Mouse (Mus musculus): Measurements from ENCODE around the gene Ell2.
"Not testable (repeated sequence)": the region's sequence is repeated elsewhere in the genome, so short reads cannot be mapped to it uniquely, and the experiment has no call there.

The Ell2 gene

DNA sequence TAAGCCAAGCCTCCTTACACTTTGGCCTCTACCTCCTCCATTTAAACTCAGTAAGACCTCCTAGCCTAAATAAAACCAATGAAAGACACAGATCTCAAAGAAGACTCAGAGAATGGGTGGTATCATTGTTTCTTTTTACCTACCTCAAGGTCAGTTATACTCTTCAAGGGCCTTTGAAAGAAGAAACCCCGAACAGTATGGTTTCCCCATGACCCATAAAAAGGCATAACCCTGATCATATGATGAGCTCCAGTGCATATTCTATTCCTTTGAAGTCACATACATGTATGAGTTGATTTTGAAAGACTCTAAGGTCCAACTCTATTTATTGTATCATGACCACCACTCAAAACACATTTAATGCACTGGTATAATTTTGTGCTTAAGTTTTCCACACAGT, at the start of gene Ell2:
Gene Ell2 (plus strand): TSS at position 301 of the 400 bp plus-strand sequence.
- no peak for DNase-seq

DNA sequence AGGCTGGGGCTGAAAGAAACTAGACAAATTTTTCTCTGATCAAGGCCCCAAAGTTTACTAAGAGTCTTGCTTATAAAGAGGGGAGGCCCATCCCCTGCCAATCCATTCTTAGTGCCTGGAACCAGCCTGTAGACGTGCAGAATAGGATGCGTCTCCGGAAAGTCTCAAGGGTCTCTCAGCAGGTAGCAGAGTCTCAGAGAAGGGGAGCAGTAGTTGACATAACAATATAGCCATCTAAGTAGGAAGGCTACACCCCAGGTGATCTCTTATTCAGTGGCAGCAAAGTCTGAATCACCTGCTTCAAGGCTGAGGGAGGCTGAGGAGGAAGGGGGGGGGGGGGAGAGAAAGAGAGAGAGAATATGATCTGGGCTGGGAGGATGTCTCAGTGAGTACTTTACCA, 21.1 kb upstream of the Ell2 start:
- DNase-seq = no peak

DNA sequence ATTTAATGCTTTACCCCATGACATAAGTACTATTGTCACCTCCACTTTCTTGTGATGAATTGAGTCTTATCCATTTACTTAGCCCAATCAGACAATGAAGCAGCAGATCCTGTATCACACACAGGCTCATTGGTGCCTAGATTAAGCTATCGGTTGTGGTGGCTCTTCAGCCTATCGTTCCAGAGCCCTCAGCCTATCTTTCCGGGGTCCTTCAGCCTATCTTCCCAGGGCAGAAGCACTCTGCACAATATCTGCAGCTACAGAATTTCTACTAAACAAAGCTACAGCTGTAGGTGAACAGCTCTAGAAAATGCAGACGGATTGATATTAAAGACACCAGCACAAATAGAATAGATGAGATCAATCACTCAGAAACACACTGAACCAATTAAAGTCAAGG, 19.6 kb upstream of the Ell2 start:
- no peak for DNase-seq

DNA sequence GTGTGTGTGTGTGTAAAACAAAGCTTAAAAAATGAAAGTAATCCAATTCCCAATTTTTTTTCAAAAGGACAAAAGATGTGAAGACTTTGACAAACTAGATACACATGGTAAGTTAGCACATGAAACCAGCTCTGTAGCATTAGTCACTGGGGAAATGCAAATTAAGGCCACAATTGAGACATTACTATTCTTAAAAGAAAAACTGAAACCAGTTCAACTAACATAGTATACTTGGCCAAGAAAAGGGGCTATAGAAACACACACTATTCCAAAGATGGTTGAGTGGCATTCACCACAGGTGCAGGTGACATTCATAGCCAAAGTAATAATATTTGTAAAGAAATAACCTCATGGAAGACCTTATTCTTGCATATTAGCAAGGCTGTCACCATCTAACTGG, 14.9 kb upstream of the Ell2 start:
- DNase-seq = no peak

DNA sequence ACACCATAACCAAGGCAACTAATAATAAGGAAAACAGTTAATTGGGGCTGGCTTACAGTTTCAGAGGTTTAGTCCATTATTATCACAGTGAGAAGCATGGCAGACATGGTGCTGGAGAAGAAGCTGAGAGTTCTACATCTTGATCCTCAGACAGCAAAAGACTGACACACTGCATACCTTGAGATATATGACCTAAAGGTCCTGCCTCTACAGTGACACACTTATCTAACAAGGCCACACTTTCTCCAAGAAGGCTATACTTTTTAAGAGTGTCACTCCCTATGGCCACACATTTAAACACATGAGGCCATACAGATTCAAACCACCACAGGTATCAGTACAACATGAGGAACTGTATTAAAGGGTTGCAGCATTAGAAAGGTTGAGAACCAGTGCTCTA, 13.5 kb upstream of the Ell2 start:
- DNase-seq = no peak

DNA sequence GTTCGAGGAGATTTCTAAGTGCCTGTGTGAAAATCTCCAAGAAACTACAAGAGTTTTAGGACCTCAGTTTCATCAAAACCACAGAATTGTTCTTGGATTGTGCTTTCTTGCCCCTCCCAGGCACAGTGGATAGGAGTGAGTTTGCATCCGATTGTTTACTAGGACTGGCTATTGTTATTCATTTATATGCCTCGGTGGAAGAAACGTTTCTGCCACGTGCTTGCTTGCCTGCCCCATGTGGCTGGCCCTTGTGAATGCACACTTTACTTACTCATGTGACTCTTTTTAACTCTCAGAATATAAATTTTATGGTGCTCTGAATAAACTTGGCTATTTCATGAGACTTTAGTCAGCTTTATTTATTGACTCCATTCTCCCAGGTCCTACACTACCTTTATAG, 3.7 kb upstream of the Ell2 start:
- DNase-seq = no peak

DNA sequence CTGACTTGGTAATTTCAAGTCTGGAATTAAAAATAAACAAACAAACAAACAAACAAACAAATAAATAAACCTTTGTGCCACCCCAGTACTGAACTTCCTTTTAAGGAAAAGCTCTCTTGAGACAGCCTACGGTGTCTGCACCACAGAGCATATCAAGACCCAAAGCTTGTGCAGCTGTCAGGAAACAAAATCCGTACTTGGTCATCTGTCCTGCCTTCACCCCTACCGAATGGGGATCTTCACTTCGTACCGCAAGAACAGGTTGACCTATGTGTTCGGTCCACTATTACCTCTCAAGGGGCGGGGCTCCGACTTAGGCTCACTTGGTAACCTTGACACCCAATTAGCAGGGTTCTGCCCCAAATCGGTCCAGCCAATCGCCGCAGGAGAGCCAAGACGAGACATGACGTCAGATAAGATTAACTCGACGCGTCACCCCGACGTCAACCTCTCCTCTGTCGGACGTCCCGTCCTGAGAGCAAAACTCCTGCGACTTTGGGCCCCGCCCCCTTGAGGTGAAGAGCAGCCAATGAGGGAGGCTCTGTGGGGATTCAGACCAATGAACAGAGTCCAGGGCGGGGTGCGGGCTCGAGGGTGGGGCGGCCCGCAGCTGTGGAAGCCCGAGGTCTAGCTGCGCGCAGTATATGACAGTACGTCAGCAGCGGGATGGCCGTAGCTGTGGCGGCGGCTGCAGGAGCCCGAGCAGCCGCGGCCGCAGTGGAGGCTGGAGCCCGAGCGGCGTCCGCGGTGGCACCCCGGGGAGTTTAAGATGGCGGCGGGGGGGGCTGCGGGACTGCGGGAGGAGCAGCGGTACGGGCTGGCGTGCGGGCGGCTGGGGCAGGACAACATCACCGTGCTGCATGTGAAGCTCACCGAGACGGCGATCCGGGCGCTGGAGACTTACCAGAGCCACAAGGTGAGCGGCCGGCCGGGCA, 592 bp downstream of the Ell2 start:
- DNase-seq = peak; percentile 99

DNA sequence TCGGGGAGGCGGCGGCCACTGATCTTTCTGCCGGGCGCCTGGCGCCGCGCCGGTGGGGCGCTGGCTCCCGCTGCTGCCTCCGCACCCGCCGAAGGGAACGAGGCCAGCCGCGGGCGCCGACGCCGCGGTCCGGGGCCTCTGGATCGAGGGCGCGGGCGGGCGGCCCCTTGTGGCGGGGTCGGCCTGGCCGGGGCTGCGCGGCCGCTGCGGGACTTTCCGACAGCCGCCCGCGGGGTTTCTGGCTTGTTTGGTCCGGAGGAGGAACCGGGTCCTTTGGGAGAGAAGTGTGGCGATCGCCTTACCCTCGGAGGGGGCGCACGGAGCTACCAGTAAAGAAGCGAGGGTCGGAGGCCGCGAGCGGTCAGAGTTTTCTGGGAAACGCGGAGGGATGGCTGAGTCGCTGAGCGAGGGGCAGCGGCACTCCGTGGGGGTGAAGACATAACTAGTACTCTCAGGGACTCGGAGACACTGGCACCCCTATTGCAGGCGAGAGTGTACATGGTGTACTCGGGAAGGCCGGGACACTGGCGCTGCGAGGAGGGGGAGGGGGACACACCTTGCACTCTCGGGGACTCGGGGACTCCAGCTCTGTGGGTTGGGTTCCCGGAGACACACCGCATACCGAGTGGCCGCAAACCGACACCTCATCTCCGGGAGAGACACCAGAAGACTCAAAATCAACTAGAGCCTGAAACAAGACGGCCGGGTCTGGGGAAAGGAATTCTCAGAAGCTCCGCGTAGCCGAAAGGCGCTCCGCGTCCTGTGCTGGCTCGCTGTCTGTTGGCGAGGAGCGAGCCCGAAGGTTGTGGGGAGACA, 1.5 kb downstream of the Ell2 start:
- peak; percentile 51 for DNase-seq

DNA sequence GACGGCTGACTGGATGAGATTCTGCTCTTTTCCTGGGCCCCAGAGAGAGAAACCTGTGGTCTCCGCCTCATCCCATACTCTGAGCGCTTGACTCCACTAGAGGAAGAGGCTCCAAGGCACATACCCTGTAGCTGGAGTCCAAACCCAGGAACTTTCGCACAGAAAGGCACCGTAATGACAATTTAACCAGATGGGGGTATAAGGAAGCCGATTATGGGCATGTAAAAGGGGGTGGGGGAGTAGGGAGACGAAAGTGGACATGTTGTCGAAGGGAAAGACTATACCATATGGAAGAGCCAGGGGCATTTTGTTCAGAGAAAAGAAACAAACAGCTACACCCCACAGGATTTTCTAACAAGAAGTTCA, 2.1 kb downstream of the Ell2 start:
- DNase-seq = no peak

DNA sequence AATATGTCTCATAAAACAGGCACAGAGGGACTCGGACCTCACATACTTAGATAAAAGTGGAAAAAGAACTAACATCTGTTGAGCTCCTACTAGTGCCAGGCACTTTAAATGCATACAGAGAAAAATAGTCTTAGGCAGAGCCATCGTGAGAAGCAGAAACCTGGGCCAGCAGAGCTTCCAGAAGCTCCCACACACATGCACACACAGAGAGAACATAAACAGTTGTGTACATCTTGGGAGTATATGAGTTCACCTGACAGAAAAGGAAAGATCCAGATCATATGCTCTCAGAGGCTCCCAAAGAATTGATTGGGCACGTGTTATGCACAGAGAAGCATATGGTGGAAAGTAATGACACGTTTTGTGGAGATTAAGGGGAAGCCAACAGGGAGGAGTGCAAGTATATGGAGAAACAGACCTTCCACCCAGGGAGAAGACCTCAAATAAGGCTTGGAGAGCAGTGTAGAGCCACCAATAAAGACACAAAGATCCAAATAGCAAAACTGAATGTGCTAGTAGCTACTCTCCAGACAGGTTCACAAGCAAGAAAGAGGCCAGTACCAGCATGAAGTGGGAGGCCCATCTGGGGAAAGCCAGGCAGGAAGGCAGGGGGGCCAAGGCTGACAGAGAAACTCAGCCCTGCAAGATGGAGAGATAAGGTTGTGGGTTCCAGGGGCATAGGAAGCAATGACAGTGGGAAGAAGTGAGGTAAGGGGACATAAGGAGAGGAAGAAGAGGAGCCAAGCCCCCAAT, 2.6 kb downstream of the Ell2 start:
- no peak for DNase-seq

DNA sequence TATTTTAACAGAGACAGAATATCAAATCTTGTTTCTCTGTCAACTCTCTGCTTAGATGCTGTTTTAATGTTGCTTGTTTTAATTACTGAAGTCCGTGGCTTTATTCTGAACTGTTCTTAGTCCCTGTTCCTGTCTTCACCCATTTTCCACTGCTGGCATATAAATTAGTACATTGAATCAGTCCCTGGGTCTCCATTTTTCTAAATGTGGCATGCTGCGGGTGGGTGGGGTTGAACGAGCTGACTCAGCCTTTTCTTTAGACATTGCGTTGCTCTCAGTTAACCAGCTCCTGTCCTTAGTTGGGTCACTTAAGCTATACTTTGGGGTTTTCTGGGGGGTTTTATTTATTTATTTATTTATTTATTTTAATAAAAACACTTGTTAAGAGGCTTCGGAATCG, 3.6 kb downstream of the Ell2 start:
- DNase-seq = no peak

DNA sequence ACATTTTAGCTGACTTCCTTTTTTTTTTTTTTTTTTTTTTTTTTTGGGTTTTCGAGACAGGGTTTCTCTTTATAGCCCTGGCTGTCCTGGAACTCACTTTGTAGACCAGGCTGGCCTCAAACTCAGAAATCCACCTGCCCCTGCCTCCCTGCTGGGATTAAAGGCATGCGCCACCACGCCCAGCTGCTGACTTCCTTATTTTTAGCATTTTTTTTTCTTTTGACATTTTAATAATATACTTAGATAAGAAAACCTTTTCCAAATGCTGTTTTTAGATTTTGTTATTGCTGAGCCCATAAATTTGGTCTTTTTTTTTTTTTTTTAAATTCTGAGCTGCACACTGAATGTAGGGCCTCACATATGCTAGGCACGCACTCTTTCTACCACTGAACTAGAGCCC, 5.0 kb downstream of the Ell2 start:
- DNase-seq = not testable (repeated sequence)

DNA sequence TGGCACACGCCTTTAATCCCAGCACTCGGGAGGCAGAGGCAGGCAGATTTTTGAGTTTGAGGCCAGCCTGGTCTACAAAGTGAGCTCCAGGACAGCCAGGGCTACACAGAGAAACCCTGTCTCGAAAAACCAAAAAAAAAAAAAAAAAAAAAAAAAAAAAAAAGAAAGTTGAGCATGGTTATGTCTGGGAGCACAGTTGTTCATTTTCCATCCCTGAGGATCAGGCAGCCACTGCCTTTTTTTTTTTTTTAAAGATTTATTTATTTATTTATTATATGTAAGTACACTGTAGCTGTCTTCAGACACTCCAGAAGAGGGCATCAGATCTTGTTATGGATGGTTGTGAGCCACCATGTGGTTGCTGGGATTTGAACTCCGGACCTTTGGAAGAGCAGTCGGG, 6.0 kb downstream of the Ell2 start:
- not testable (repeated sequence) for DNase-seq

DNA sequence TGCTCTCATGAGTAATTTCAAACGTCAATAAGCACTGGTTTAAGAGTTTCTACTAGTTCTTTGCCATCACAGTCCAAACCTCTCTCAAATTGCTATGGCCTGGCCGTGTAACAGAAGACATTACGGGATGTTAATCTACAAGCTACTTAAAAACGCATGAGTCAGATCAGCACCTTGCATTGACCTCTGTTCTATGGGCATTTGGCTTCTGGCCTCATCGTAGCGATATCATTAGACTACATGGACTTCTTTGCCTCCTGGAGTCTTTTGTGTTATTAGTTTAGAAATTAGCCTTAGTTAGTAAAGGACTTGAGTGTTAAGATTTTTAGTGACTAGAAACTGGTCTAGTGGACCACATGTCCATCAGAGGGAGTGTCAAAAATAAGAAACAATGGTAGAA, 7.8 kb downstream of the Ell2 start:
- DNase-seq = no peak

DNA sequence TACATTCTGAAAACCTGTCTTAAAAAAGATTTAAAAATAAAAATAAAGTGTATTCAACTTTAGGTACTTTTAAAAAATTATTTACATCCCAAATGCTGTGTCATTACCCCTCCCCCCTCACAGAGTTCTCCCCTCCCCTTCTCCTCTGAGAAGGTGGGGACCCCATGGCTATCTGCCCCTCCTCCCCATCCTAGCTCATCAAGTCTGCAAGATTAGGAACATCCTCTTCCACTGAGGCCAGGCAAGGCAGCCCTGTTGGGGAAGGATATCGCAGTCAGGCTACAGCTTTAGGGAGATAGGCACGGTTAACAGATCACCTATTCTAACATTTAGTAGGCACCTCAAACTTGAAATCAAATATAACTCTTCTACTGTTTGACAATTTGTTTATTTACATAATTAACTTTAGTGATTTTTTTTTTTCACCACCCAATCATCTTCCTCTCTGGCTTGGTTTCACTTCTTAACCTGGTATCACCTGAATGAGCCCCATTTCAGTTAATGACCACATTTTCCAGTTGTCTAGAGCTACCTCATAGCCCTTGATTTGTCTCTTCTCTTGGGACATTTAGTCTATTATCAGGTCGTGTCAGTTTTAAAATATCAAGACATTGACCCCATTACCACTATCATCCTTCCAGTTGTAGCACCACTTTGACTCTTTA, 11.2 kb downstream of the Ell2 start:
- no peak for DNase-seq

DNA sequence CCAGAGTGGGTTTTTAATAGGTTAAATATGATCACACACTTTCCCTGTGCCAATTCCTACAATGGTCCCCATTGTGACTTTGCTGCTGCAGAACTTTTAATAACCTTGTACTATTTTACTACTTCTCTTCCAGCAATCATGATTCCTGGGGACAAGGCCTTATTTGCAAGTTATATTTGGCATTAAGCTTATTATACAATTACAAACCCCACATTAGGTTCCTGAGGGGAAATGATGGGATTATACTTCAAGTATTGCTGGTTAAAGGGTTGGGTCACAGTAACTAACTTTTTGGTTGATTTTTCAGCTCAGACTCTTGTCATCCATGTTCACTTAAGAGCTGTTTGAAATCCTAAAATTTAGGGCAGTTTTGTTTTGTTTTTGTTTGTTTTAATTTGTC, 11.8 kb downstream of the Ell2 start:
- no peak for DNase-seq

DNA sequence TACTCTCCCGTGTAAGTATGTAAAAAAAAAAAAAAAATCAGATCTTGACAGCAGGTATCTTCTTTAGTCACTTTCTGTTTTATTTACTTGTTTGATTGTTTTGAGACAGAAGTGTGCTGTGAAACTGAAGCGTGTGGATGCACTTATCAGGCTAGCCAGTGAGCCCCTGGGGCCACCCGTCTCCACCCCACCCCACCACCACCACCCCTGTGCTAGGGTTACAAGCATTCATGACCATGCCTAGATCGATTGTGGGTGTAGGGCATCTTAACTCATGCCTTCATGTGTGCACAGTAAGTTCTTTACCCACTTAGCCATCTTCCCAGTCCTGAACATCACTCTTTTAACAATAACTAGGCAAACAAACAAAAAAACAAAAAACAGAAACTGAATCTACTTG, 13.1 kb downstream of the Ell2 start:
- no peak for DNase-seq

DNA sequence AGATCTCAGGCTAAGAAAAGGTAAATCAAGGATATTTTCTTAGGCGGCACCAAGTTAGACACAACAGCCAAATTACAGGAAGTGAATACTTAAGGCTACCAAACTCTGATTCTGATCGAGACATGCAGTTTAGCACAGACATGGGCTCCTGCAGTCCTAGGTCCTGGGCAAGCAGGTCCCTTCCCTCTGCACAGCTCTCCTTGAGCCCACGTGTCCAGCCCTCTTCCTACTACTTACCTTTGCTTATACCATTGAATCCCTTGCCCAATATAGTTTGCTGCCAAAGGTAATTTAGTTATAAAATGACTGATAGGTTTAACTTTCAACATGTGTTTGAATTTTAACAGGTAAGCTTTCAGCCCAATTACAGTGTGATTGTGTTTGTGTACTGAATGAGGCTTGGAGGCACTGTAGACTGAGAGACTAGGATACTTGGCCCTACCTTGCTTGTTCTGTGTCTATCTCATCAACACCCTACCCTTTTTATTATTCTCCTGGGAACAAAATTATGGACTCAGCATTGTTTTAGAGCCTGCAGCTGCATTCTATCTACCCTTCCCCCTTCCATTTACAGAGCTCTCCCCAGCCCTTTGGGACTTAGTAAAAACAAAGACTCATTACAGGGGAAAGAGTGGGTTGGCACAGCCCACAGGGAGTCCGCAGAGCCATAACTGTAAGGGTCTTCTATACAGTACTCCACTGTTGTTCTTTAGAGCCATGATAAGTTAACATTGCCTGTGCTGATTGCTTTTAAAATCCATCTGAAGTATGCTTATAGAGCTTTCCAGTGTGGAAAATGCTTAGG, 20.2 kb downstream of the Ell2 start:
- peak; percentile 19 for DNase-seq

DNA sequence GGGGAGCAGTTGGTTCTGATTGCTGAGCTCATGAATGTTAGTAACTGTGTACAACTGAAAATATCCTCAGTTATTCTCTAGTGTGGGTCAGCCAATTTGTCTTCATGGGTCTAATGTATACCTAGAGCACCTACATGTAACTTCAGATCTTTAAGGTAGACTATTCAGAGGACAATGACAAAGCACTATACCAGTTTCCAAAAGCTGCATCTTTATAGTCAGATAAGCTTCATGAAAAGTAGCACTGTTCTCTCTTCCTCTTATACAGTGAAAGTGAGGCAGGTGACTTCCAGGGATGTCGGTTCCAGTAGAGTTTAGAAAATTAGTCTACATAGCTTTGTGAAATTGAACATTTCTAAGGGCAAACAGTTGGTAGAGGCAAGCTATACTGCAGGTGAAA, 21.4 kb downstream of the Ell2 start:
- DNase-seq = no peak

DNA sequence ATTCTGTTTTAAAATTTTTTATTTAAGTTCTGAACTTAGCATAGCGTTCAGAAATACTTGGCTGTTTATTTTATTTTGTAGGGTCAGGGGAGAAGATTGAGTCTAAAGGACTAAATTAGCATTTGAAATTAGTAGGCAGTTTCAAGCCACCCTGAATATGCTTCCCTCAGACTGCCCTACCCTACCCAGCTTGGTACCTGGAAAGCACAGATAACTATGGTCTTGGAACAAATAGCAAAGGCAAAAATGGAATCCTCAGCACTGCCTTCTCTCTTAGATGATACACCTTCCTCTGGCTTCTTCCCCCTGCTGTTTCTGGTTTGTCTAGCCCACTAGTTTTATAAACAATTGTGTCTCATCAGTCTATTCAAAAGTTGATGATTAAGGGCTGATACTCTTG, 23.3 kb downstream of the Ell2 start:
- no peak for DNase-seq

DNA sequence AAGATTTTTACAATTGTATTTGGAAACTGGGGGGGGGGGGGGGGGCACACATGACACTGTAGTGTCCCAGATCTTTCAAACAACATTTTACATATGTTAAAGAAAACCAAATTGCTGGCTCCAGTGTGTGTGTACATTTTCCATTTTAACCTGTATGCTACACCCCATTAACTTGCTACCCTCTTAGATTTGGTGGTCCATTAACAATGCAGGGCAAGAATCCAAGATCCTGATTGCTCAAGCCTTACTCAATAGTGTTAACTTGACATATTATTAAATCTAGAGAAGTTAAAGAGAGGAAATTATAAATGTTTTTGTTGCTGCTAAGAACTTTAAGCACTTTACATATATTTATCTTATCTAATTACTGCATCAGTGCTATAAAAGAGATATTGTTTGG, 24.2 kb downstream of the Ell2 start:
- DNase-seq = no peak

DNA sequence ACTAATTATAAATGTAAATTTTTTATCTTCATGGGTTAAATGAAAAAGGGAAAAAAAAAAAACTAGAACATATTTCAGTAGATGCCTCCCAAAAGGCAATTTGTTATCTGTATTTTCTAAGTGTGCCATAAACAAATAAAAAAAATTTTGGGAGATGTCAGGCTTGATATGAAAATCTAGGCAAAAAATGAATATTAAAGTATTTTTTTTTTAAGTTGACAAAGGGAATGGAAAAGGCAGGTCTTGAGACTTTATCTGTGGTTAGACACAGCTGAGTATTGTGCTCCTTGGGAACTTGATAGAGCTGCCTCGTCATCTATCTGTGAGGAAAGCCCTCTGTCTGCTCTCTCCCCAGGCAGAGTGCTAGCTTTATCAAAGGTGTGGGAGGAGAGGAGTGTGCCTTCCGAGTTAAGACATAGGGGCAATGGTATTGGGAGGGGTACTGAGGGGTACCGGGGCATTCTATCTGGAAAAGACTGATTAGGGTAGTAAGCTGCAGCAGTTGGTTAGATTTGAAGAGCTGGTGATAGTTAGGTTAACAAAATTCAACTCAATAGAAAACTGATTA, 27.1 kb downstream of the Ell2 start:
- DNase-seq = no peak
